Mouse (Mus musculus) stomach, embryonic 16.5 days (tissue): ENCODE data around the gene Gfer. TPM values are rescaled to one million over a fixed set of nuclear protein-coding genes. Genes with fewer than 3 reads are reported as not detected.

Experiments
- ATAC-seq: fragments of 200-750 bp; cut with Nextera tagmentation; 2 replicates; pipeline ENCODE4 v1.8.0; 2017; ENCODE audit warnings: moderate number of reproducible peaks, moderate TSS enrichment; ENCODE audit not compliant: insufficient read depth, low FRiP score
- H3K27ac ChIP-seq: fragments of 300-500 bp; sonication (generic); 2 replicates; pipeline ENCODE4 v1.5.1; 2014; ENCODE audit warnings: low read length
- H3K27me3 ChIP-seq: fragments of 300-500 bp; sonication (generic); 2 replicates; pipeline ENCODE4 v1.6.1; 2014; ENCODE audit warnings: low read length, control low read depth, mixed read lengths; ENCODE audit not compliant: control insufficient read depth, insufficient read depth
- H3K36me3 ChIP-seq: fragments of 300-500 bp; sonication (generic); 2 replicates; pipeline ENCODE4 v1.6.1; 2014; ENCODE audit warnings: low read length; ENCODE audit not compliant: control insufficient read depth, insufficient read depth
- H3K4me1 ChIP-seq: fragments of 300-500 bp; sonication (generic); 2 replicates; pipeline ENCODE4 v1.6.1; 2014; ENCODE audit warnings: low read length, control low read depth, mixed read lengths; ENCODE audit not compliant: control insufficient read depth, insufficient read depth
- H3K4me2 ChIP-seq: fragments of 300-500 bp; sonication (generic); 2 replicates; pipeline ENCODE4 v1.6.1; 2014; ENCODE audit warnings: low read depth, low read length, mixed read lengths
- H3K4me3 ChIP-seq: fragments of 300-500 bp; sonication (generic); replicated peaks from 2 replicates; pipeline ENCODE4 v1.5.1; 2014; ENCODE audit warnings: mild to moderate bottlenecking, low read length
- H3K9ac ChIP-seq: fragments of 300-500 bp; sonication (generic); 2 replicates; pipeline ENCODE4 v1.6.1; 2014; ENCODE audit warnings: low read length
- H3K9me3 ChIP-seq: fragments of 300-500 bp; sonication (generic); replicated peaks from 2 replicates; pipeline ENCODE4 v1.6.1; 2016; ENCODE audit warnings: low read length, control low read depth; ENCODE audit not compliant: control insufficient read depth
- WGBS: fragments of 180-500 bp; shearing (Covaris S2); extraction: QIAGEN DNeasy Blood & Tissue Kit; methylation state at CpG from one replicate; pipeline ENCODE4 v1.1.7; 2014; 5-methylcytosine and 5-hydroxymethylcytosine counted together
- polyA plus RNA-seq: library from polyadenylated mRNA; unstranded; fragments of >200 nt; fragmentation: Nextera tagmentation; extraction: Ambion mirVana; gene quantifications from 2 replicates; pipeline ENCODE4 v1.2.1, GENCODE M21; 2015

Gfer gene
- polyA plus RNA-seq = 34.5 and 35.2 TPM in 2 replicates

DNA sequence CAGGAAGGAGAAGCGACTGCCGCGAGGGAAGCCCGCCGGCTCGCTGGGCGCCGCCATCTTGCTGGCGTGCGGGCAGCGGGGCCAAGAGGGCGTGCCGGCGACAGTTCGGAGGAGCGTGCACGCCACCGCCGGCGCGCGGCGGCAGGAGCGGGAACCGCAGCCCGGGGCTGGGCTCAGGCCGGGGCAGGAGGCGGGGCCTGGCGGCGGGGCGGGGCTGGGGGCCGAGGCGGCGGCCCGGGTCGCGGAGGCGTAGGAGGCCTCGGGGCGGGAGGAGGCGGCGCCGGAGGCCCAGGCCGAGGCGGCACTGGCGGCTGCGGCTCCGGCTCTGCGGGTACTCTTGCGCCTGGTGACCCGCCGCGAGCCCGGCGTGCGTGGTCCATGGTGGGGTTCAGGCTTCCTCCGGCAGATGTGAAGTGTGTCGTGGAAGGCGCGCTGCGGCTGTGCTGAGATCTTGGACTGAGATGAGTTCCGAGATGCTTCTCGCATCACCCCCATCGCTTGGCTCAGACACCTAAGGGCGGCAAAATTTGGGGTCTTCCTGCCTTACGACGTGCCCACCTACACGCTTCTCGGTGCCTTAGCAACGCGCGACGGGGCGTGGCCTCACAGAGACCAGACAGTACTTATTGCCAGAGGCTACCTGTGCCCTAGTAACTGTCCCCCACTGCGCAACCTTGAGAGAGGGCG is at the start of gene Gfer, which contains the start of gene Noxo1:
Gene Gfer, minus strand, starts transcription at position 146 of the 687 bp plus-strand sequence.
Gene Noxo1, plus strand, starts transcription at position 224 of the 687 bp plus-strand sequence.
- peaks cover 24% of the 10 kb centered on the region for H3K4me1 ChIP-seq
- H3K4me3 ChIP-seq = peak within 1 kb of the TSS; percentile 83
- ATAC-seq = peak; percentile 94
- H3K9ac ChIP-seq = peak within 1 kb of the TSS; percentile 92
- under 1% methylated on average over 73 of the region's 76 CpGs for whole genome bisulfite sequencing
- H3K36me3 ChIP-seq = no peaks in the 10 kb centered on the region; the same call in none of the 2 replicates
- peak within 1 kb of the TSS; percentile 91 for H3K27ac ChIP-seq
- H3K4me2 ChIP-seq = peak within 1 kb of the TSS; percentile 88
- no peaks in the 10 kb centered on the region for H3K9me3 ChIP-seq
- peaks cover 4% of the 10 kb centered on the region; the same call in 1 of the 2 replicates for H3K27me3 ChIP-seq

DNA sequence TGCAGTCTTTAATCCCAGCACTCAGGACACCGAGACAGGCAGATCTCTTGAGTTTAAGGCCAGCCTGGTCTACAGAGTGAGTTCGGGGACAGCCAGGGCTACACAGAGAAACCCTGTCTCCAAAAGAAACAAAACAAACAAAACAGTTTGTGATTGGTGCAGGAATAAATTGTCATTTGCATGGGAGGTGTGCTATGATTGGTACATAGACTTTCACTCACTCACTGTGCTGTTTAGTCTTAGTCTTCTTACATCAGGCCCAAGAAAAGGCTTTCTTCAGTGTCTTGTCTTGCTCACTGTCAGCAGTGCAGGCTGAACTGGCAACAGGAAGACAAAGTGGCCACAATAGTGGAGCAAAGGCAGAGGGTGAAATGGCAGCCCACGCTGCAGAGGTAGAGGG is 48.4 kb upstream of the Gfer start:
- Histone ChIP-seq H3K4me2 (no peak overlapping the region), H3K27ac (no peak overlapping the region), H3K4me1 (peaks cover 4% of the 10 kb centered on the region; the same call in 1 of the 2 replicates), H3K9ac (no peak overlapping the region), H3K9me3 (no peaks in the 10 kb centered on the region), H3K27me3 (no peaks in the 10 kb centered on the region), H3K4me3 (no peak overlapping the region), H3K36me3 (0 out of 2 replicates have a peak, but pooled peaks cover 3% of the 10 kb centered on the region)
- WGBS = 70% methylated on average over 3 of the region's 3 CpGs
- no peak for ATAC-seq

DNA sequence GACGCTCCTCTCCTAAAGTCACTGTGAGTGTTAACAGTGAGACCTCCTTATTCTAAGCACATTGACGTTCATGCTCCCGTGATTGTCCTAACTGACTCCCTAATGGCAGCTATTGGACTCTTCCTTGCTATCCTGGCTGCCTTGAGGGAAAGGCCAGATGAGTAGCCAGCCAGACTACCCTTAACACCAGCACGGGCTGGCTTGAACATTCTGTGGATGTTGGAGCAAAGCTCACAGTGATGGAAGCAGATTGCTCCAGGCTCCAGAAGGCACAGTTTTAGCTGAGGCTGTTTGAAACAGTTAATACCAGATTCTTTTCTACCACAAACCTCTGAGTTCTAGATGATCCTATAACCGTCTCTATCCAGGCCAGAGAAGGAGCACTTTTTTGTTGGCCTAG is 47.9 kb upstream of the Gfer start:
- H3K4me2 ChIP-seq = no peak overlapping the region
- no peak overlapping the region for H3K27ac ChIP-seq
- H3K27me3 ChIP-seq = no peaks in the 10 kb centered on the region
- 0 out of 2 replicates have a peak, but pooled peaks cover 3% of the 10 kb centered on the region for H3K36me3 ChIP-seq
- 72% methylated on average over 5 of the region's 5 CpGs for WGBS
- no peaks in the 10 kb centered on the region for H3K9me3 ChIP-seq
- H3K4me1 ChIP-seq = peaks cover 4% of the 10 kb centered on the region; the same call in 1 of the 2 replicates
- H3K9ac ChIP-seq = no peak overlapping the region
- no peak overlapping the region for H3K4me3 ChIP-seq
- no peak for ATAC-seq

DNA sequence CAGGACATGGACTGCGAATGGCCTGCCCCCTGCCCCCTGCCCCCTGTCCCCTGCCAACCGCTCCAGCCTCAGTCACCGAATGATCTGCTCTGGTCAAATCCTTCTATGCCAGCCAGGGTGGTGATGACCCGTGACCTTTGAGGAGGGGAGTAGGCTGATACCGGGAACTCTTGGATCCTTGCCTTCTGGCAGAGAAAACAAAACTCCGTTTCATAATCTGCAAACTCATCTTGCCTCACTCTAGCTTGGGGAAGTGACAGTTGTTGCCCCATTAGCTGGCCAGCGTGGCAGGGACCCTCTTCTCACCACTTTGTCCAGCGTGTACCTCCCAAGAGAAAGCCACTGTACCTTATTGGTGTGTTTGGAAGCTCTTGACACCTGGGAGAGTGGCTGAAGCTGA is 46.4 kb upstream of the Gfer start:
- 0 out of 2 replicates have a peak, but pooled peaks cover 3% of the 10 kb centered on the region for H3K36me3 ChIP-seq
- H3K9ac ChIP-seq = no peak overlapping the region
- peaks cover 9% of the 10 kb centered on the region; the same call in 1 of the 2 replicates for H3K4me1 ChIP-seq
- no peaks in the 10 kb centered on the region for H3K9me3 ChIP-seq
- H3K27ac ChIP-seq = no peak overlapping the region
- no peaks in the 10 kb centered on the region for H3K27me3 ChIP-seq
- H3K4me2 ChIP-seq = no peak overlapping the region
- ATAC-seq = no peak
- H3K4me3 ChIP-seq = no peak overlapping the region
- 80% methylated on average over 8 of the region's 8 CpGs for WGBS

DNA sequence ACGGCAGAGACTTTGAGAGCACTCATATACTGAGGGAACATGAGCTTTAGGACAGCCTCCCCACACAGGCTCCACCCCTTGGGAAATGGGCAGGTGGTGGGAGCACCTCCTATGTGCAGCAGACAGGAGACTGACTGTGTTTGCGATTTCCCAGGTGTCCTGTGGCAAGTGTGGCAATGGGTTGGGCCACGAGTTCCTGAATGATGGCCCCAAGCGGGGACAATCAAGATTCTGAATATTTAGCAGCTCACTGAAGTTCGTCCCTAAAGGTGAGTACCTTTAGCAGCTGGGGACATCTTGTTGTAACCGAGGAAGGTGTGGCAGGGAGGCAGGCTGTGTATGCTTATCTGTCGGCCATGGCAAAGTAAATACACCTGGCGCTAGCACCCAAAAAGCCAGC is 44.0 kb upstream of the Gfer start:
- WGBS = 64% methylated on average over 8 of the region's 8 CpGs
- no peak overlapping the region for H3K4me3 ChIP-seq
- no peak overlapping the region for H3K9ac ChIP-seq
- ATAC-seq = no peak
- 0 out of 2 replicates have a peak, but pooled peaks cover 3% of the 10 kb centered on the region for H3K36me3 ChIP-seq
- no peaks in the 10 kb centered on the region for H3K9me3 ChIP-seq
- H3K27ac ChIP-seq = no peak overlapping the region
- no peaks in the 10 kb centered on the region for H3K27me3 ChIP-seq
- H3K4me1 ChIP-seq = peaks cover 14% of the 10 kb centered on the region
- H3K4me2 ChIP-seq = no peak overlapping the region

DNA sequence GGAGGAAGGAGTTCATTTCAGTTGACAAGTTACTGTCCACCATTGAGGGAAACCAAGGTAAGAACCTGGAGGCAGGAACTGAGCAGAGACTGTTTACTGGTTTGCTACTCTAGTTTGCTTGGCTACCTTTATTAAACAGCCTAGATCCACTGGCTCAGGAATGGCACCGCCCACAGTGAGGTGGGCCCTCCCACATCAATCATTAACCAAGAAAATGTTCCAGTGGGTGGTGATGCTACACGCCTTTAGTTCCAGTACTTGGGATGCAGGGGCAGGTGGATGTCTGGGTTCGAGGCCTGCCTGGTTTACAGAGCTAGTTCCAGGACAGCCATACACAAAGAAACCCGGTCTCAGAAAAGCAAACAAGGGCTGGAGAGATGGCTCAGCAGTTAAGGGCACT is 42.3 kb upstream of the Gfer start:
- Histone ChIP-seq H3K4me2 (no peak overlapping the region), H3K4me1 (peaks cover 14% of the 10 kb centered on the region)
- ATAC-seq = no peak

DNA sequence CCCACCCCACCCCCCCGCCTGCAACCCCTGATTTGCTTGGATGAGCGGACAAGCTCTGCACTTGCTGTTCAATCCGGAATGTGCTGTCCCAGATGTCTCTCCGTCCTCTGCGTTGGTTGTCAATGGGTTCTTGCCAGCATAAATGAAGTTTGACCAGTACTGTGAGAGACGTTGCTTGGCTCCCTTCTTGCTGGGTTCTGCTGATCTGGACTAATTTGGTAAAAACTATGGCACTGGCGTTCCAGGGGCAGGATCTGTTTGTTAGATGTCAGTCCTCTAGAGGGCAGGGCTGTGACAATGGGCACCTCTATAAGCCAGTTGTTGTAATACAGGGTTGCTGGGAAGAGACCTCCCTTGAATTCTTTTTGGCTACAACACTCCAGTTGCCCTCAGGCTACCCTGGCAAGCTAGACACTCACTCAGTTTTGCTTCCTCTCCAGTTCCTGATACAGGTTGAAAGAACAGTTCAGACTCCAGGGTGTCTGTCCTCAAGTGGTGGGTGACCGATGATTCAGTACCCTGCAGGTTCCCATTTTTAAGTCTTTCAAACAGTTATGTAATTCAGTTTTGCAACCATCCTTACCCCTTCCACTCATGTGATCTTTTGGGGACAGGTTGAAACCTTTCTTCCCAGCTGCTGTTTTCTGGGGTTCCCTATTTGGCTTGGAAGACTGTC is 41.3 kb upstream of the Gfer start:
- no peaks in the 10 kb centered on the region for H3K27me3 ChIP-seq
- peak overlapping the region; percentile 69 for H3K4me2 ChIP-seq
- 20% methylated on average over 8 of the region's 8 CpGs for WGBS
- peaks cover 14% of the 10 kb centered on the region for H3K4me1 ChIP-seq
- ATAC-seq = no peak
- no peaks in the 10 kb centered on the region for H3K36me3 ChIP-seq
- H3K9me3 ChIP-seq = no peaks in the 10 kb centered on the region
- H3K4me3 ChIP-seq = peak overlapping the region; percentile 57
- peak overlapping the region; percentile 73 for H3K9ac ChIP-seq
- no peak overlapping the region for H3K27ac ChIP-seq

More for the DNA sequence above, 42.3 kb upstream of the Gfer start:
- WGBS = 69% methylated on average over 4 of the region's 4 CpGs
- no peaks in the 10 kb centered on the region for H3K9me3 ChIP-seq
- H3K4me3 ChIP-seq = no peak overlapping the region
- no peak overlapping the region for H3K9ac ChIP-seq
- H3K27ac ChIP-seq = no peak overlapping the region
- H3K27me3 ChIP-seq = no peaks in the 10 kb centered on the region
- H3K36me3 ChIP-seq = 0 out of 2 replicates have a peak, but pooled peaks cover 3% of the 10 kb centered on the region

DNA sequence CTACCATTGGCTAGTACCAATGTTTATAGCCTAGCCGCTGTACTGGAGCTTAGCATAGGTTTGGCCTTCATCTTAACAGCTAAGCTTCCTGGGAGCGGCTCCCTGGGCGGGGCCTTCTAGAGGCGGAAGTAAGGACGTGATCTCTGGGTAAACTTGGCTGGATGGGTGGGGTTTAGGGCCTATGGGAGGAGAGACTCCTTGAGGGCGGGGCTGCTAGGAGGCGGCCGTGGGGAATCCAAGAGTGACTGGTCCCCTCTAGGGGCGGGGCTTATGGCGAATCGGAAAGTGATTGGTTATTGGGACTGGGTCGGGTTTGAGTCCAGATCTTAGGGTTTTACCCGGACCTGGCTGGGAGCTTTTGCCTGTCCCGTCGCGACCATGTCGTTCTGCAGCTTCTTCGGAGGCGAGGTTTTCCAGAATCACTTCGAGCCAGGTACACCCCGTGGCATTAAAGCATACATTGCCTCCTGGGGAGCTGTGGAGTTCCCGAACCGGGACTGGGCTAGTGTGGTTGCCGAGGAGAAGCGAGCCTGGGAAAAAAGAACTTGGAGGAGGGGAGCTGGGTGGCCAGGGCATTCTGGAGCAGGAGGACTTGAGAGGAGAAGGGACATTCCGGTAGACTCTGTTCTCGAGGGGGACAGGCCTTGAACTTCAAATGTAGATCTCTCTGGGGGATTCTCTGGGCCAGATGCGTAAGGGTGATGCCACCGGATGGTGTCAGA is 40.5 kb upstream of the Gfer start, which contains the start of gene Msrb1:
Gene Msrb1, plus strand, starts transcription at position 313 of the 722 bp plus-strand sequence.
- no peaks in the 10 kb centered on the region for H3K9me3 ChIP-seq
- under 1% methylated on average over 29 of the region's 29 CpGs for WGBS
- peak within 1 kb of the TSS; percentile 59 for H3K27ac ChIP-seq
- peaks cover 14% of the 10 kb centered on the region for H3K4me1 ChIP-seq
- peak within 1 kb of the TSS; percentile 73 for H3K9ac ChIP-seq
- H3K36me3 ChIP-seq = no peaks in the 10 kb centered on the region
- H3K4me2 ChIP-seq = peak within 1 kb of the TSS; percentile 69
- no peaks in the 10 kb centered on the region for H3K27me3 ChIP-seq
- peak within 1 kb of the TSS; percentile 57 for H3K4me3 ChIP-seq
- peak; percentile 98 for ATAC-seq
